Mouse (Mus musculus) Muller cell, postnatal 12 days (primary cell): ENCODE measurements around the gene Olfr1261.

Source experiments
- DNase-seq: peaks from one replicate; pipeline ENCODE4 v3.0.0-alpha.2; 2015; ENCODE audit errors: inconsistent ontology term

The Olfr1261 gene

GRCm38 (mm10) chr2:89990921-89991320 lies at the start of gene Olfr1261:
Olfr1261 (plus strand) TSS chr2:89991221.
- DNase-seq, result no peak

GRCm38 (mm10) chr2:89948564-89948963 lies 42.5 kb upstream of the Olfr1261 start, which contains the start of gene Olfr1259:
Olfr1259 (minus strand) TSS chr2:89948664.
- no peak for DNase-seq

- DNase-seq, result no peak
Measured at GRCm38 (mm10) chr2:89974184-89974583, 16.8 kb upstream of the Olfr1261 start, which contains the start of gene Olfr1260. Olfr1260 (plus strand) TSS chr2:89974340.

GRCm38 (mm10) chr2:89977709-89978108 lies 13.3 kb upstream of the Olfr1261 start:
- DNase-seq, result no peak

GRCm38 (mm10) chr2:89999845-90000244 lies 8.8 kb downstream of the Olfr1261 start, which contains the start of gene Olfr1262:
Olfr1262 (plus strand) TSS chr2:90000145.
- DNase-seq, result no peak

- DNase-seq, result no peak
Measured at GRCm38 (mm10) chr2:90011831-90012230, 20.8 kb downstream of the Olfr1261 start, which contains the start of gene Olfr1263. Olfr1263 (plus strand) TSS chr2:90012131.

- no peak for DNase-seq
Measured at GRCm38 (mm10) chr2:90025477-90025876, 34.5 kb downstream of the Olfr1261 start, which contains the start of gene Olfr1264. Olfr1264 (minus strand) TSS chr2:90025577.

GRCm38 (mm10) chr2:90035037-90035436 lies 44.0 kb downstream of the Olfr1261 start, which contains the start of gene Olfr1265:
Olfr1265 (plus strand) TSS chr2:90035337.
- DNase-seq, result no peak
